Comparison of ENCODE assay signal across 8 mouse cellular contexts in the genomic region with DNA sequence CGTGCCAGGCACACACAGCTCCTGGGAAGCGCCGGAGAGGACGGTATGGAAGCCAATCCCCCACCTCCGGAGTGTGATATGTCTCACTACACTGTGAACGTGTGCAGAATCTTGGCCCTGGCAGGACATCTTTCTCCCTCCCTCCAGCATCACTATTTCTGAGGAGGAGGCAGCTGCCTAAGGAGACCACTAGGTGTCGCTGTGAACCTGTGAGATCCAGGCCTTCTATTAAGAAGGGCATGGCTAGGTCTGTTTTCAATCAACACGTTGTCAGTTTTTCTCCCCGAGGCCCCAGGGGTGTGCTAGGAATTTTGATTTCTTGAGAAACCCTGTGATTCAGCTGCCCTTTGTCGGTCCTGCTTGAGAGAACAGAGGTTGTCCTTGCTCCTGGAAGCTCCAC.
DNase-seq lines count a peak whose midpoint lies in the region; ATAC-seq and TF ChIP-seq lines count a peak whose summit lies in the region.

No protein-coding gene starts in this region.

- H3K27ac ChIP-seq in layer of hippocampus, adult 2 months: no peak overlapping the region; the same call in 1 of the 2 replicates
- H3K27ac ChIP-seq in lung, postnatal 0 days (ENCODE audit: low read length): no peak overlapping the region

- H3K4me3 ChIP-seq in layer of hippocampus, adult 2 months: no peak overlapping the region
- no peak overlapping the region for H3K4me3 ChIP-seq in lung, postnatal 0 days (ENCODE audit: low read depth, low read length)

- no peaks in the 10 kb centered on the region for H3K27me3 ChIP-seq in Patski
- no peaks in the 10 kb centered on the region for H3K27me3 ChIP-seq in lung, postnatal 0 days (replicated peaks; ENCODE audit: insufficient read depth, low read length)

- H3K4me2 ChIP-seq in lung, postnatal 0 days (replicated peaks; ENCODE audit: low read depth, low read length): no peak overlapping the region

- ATAC-seq in Patski: peak; percentile 76
- peak; percentile 80 to 82 for ATAC-seq in hematopoietic stem cell, adult 5-6 weeks (replicated peaks in 1 of 2; ENCODE audit: insufficient read depth in 1 of 2, low FRiP score in 2 of 2, low TSS enrichment in 1 of 2, low read depth in 1 of 2, poor library complexity in 2 of 2, severe bottlenecking in 2 of 2)
- ATAC-seq in lung, postnatal 0 days: peak; percentile 70

- H3K9ac ChIP-seq in lung, postnatal 0 days (replicated peaks; ENCODE audit: low read depth): no peak overlapping the region

- no peak for DNase-seq in Patski (ENCODE audit: low read depth, low spot score)
- peak; percentile 74 for DNase-seq in cerebellum, adult 8-10 months
- peak; percentile 94 for DNase-seq in forelimb bud, embryonic 11.5 days (ENCODE audit: low read depth, low spot score)
- peak; percentile 80 to 86 for DNase-seq in layer of hippocampus, adult 2 months (ENCODE audit: low spot score in 2 of 2)
- peak; percentile 92 for DNase-seq in lung, postnatal 0 days (ENCODE audit: low spot score)
- peak; percentile 69 for DNase-seq in retina, adult 2 months (ENCODE audit: low read depth, low spot score)
- peak; percentile 55 to 58 for DNase-seq in thymus, postnatal 36 days

- H3K9me3 ChIP-seq in lung, postnatal 0 days (ENCODE audit: low read length): no peaks in the 10 kb centered on the region

- TF ChIP-seq CTCF in Patski (IDR thresholded peaks at IDR 0.05): peak; percentile 93
- peak; percentile 95 for TF ChIP-seq CTCF in layer of hippocampus, adult 2 months (conservative IDR thresholded peaks at IDR 0.05)
- TF ChIP-seq CTCF in lung, postnatal 0 days (IDR thresholded peaks at IDR 0.05): peak; percentile 98

- CTCF ChIA-PET in Patski (lab: Charles Lee): interaction anchor here (0.7 to 3.6 kb wide), 12 partner anchors 9 to 378 kb away, joined by 3 to 12 read pairs (median 3); no protein-coding TSS in a partner anchor

- POLR2A ChIA-PET in Patski (lab: Charles Lee): interaction anchor here (0.9 kb wide), 1 partner anchor 248 kb away, joined by 3 read pairs; no protein-coding TSS in a partner anchor

- H3K36me3 ChIP-seq in lung, postnatal 0 days (ENCODE audit: insufficient read depth, low read length): no peaks in the 10 kb centered on the region

- peaks cover 4% of the 10 kb centered on the region; the same call in 1 of the 2 replicates for H3K4me1 ChIP-seq in lung, postnatal 0 days (ENCODE audit: insufficient read depth, low read depth, low read length)

- 1% methylated on average over 10 of the region's 10 CpGs for WGBS in lung, postnatal 0 days

- TF ChIP-seq EP300 in lung, postnatal 0 days (IDR thresholded peaks at IDR 0.05): no peak

- in situ Hi-C loops in Patski (cut with MboI; ENCODE audit: low pct_unique_long_range_greater_than_20kb): loop anchor here (5.0 kb wide), 4 partner anchors 85 to 395 kb away; no protein-coding TSS in a partner anchor
